Mouse (Mus musculus): Measurements from ENCODE around the gene Ctnnd2.

- TF ChIP-seq GATA1 (IDR thresholded peaks at IDR 0.05; ENCODE audit: borderline replicate concordance, low read length) (no peak), FLI1 (IDR thresholded peaks at IDR 0.05; ENCODE audit: low read length) (no peak)
These were observed 568.3 kb downstream of the Ctnnd2 start for GRCm38 (mm10) chr15:30740728-30741127.
